Mouse (Mus musculus): ENCODE results near the gene Melk. TPM values are rescaled to one million over a fixed set of nuclear protein-coding genes. Genes with fewer than 3 reads are reported as not detected.

Gene Melk
- polyA plus RNA-seq, 1 experiment from 2014 or later, result 45.2 TPM

DNA sequence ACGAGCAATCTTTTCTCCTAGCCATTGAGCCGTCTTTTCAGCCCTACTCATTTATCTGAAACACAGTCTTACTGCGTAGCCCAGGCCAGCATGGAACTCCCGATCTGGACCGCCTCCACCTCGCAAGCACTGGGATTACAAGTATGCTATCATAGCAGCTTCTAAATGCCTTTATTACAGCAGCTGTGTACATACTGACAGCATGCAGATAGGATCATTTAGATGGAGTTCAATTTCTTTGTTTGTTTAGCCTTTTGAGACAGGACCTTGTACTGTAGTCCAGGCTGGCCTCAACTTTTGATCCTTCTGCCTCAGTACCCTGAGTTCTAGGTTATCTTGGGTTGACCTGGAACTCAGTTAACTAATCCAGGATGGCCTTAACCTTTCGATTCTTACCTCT, 61.0 kb downstream of the Melk start:
- 94% methylated on average over 7 of the region's 7 CpGs for WGBS
- Histone ChIP-seq H3K27ac (no peak overlapping the region), H3K36me3 (ENCODE audit: poor library complexity, severe bottlenecking) (peaks cover 16% of the 10 kb centered on the region), H3K27me3 (no peaks in the 10 kb centered on the region), H3K4me3 (no peak overlapping the region), H3K4me2 (no peak overlapping the region), H3K4me1 (peaks cover 6% of the 10 kb centered on the region; the same call in 1 of the 2 replicates), H3K9ac (no peak overlapping the region), H3K9me3 (replicated peaks) (no peaks in the 10 kb centered on the region)
- no peak for ATAC-seq

DNA sequence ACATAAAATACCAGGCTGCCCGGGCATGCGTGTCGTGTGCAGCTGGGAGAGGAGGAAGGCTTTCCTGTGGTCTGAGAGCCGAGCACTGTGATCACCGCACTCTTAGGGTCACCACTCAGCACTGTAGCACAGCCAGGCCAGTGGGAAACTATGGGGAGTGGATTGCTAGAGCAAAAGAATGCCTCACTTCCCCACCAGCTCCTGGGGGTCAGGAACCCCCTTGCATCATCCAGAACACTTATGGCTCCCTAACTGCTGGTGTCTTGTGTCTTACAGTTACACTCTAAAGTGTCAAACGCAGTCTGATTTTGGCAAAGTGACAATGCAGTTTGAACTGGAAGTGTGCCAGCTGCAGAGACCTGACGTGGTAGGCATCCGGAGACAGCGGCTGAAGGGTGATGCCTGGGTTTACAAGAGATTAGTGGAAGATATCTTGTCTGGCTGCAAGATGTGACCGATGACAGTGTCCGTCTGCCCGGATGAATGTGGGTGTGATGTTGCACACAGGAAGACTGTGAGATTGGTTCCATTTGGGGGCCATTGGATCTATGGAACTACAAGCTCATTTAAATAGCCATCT, 62.8 kb downstream of the Melk start:
- H3K27me3 ChIP-seq, result no peaks in the 10 kb centered on the region

DNA sequence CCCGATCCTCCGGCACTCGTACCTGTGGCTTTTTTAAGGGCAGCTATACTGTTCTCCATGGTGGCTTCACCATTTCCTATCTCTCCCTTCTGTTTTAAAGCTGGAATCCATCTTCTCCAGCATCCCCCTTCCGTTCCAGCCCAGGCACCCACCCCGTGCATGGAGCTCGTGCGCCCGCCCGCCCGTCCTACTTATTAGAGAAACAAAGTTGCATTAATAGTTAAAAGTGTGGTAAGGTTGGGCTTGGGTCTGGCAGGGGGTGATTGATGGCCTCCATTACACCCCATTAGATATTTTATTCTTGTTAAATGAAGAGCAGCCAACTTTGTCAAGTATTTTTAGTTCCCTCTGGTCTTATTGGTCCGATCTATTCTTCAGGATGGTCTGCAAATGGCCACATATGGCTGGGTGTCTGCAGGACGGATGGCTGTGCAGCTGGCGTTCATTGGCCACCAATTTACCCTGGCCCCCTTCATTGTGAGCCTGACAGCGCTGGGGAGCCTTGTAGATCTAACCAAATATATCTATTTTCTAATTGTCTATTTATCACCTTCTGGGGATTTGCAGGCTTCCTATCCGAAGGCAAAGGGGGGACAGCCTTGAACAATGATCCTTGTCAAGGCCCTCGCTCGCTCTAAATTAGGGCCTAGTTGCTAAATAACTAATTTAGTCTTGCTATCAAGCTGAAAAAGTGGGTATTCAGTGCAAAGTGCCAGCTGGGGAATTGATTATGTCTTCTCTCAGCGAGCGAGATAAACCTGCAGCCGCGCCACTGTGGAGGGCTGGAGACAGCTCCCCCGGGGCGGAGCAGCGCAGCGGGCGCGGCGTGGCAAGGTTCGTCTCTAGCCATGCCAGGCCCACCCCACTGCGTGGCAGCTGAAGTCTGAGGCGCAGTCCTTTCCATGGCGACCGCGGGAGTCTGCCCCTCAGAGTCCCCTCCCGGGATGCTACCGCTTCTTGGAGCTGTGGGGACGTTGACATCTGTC, 91.8 kb downstream of the Melk start:
- 77% methylated on average over 35 of the region's 37 CpGs for WGBS
- Histone ChIP-seq H3K9me3 (replicated peaks) (no peaks in the 10 kb centered on the region), H3K36me3 (ENCODE audit: poor library complexity, severe bottlenecking) (no peaks in the 10 kb centered on the region), H3K9ac (no peak overlapping the region), H3K27me3 (no peaks in the 10 kb centered on the region), H3K4me3 (no peak overlapping the region), H3K4me2 (0 out of 2 replicates have a peak overlapping the region, but pooled peaks have one; percentile 7), H3K27ac (no peak overlapping the region), H3K4me1 (no peaks in the 10 kb centered on the region)
- ATAC-seq, result peak; percentile 41; the same call in 1 of the 2 replicates

More for the DNA sequence above, 62.8 kb downstream of the Melk start:
- no peak for ATAC-seq
- 77% methylated on average over 12 of the region's 12 CpGs for WGBS
- Histone ChIP-seq H3K27ac (no peak overlapping the region), H3K9ac (no peak overlapping the region), H3K4me1 (peaks cover 6% of the 10 kb centered on the region; the same call in 1 of the 2 replicates), H3K4me2 (no peak overlapping the region), H3K9me3 (replicated peaks) (no peaks in the 10 kb centered on the region), H3K36me3 (ENCODE audit: poor library complexity, severe bottlenecking) (peaks cover 13% of the 10 kb centered on the region), H3K4me3 (no peak overlapping the region)

DNA sequence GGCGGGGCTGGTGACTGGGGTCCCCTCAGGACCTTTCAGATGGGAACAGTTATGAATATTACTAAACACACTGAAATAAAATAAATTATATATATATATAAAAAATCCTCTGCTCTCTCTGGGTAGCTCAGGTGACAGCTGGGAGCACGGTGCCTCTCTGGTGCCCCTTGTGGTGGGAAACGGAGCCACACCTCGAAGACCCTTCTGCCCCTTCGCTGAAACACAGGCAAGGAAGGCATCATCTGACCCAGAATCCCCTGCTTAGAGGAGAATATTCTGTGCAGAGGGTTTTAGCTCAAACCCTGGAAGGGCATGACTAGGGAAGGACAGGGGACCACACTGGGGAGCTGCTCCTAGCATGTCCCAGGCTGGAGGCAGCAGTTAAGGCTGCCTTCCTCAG, 101.9 kb downstream of the Melk start:
- H3K4me1 ChIP-seq, result no peaks in the 10 kb centered on the region
- H3K9ac ChIP-seq, result no peak overlapping the region
- H3K36me3 ChIP-seq (ENCODE audit: poor library complexity, severe bottlenecking), result no peaks in the 10 kb centered on the region
- H3K9me3 ChIP-seq (replicated peaks), result no peaks in the 10 kb centered on the region
- H3K4me2 ChIP-seq, result no peak overlapping the region
- H3K27ac ChIP-seq, result no peak overlapping the region
- WGBS, result 5% methylated on average over 5 of the region's 5 CpGs
- no peaks in the 10 kb centered on the region for H3K27me3 ChIP-seq
- 0 out of 2 replicates have a peak, but pooled peaks have one; percentile 21 for ATAC-seq
- H3K4me3 ChIP-seq, result no peak overlapping the region

DNA sequence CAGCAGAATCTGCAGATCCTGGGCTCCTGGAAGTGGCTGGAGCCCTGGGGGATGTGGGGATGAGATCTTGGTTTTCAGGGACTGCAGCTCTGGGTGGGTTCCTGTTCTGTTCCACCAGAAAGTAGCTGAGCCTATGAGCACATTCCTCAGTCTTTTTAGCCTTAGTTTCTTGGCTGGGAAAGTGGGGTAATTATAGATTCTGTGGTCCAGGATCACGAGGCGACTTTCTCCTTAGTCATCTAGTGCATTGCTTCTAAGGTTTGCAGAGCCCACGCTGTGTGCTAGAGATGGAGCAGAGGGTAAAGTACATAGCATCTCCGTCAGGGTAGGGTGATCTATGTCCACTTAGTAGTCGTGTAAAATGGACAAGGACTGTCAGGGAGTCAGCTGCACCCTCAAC, 103.8 kb downstream of the Melk start:
- no peak overlapping the region for H3K27ac ChIP-seq
- H3K9me3 ChIP-seq (replicated peaks), result no peaks in the 10 kb centered on the region
- WGBS, result 80% methylated on average over 5 of the region's 5 CpGs
- no peaks in the 10 kb centered on the region for H3K27me3 ChIP-seq
- no peaks in the 10 kb centered on the region for H3K4me1 ChIP-seq
- no peak overlapping the region for H3K4me3 ChIP-seq
- H3K36me3 ChIP-seq (ENCODE audit: poor library complexity, severe bottlenecking), result no peaks in the 10 kb centered on the region
- H3K9ac ChIP-seq, result no peak overlapping the region
- no peak overlapping the region for H3K4me2 ChIP-seq
- no peak for ATAC-seq

Other genes starting within 250 kb of the Melk start
- gene Gne, start 216.7 kb upstream of the Melk start, polyA plus RNA-seq (2015; fragmentation: Nextera tagmentation; extraction: Ambion mirVana), result 18.0 and 19.3 TPM in 2 replicates
- gene Rnf38, start 67.1 kb upstream of the Melk start, polyA plus RNA-seq (2015; fragmentation: Nextera tagmentation; extraction: Ambion mirVana), result 40.1 and 43.1 TPM in 2 replicates

Measured in forebrain, embryonic 13.5 days (tissue).